Mouse (Mus musculus) forebrain, embryonic 16.5 days (tissue): ENCODE data around the gene Megf11. TPM values are rescaled to one million over a fixed set of nuclear protein-coding genes. Genes with fewer than 3 reads are reported as not detected.
A peak's percentile ranks its signal among the peaks of the same experiment; 100 is the strongest.
"Not testable (repeated sequence)": the region's sequence is repeated elsewhere in the genome, so short reads cannot be mapped to it uniquely, and the experiment has no call there.

Experiments used
- ATAC-seq: fragments of 200-750 bp; cut with Nextera tagmentation; 2 replicates; pipeline ENCODE4 v1.8.0; 2017; ENCODE audit warnings: mild to moderate bottlenecking, moderate library complexity
- H3K27ac ChIP-seq: fragments of 300-500 bp; sonication (generic); 2 replicates; pipeline ENCODE4 v1.5.1; 2014; ENCODE audit warnings: low read length, control low read depth
- H3K27me3 ChIP-seq: fragments of 300-500 bp; sonication (generic); replicated peaks from 2 replicates; pipeline ENCODE4 v1.6.1; 2014; ENCODE audit warnings: low read length; ENCODE audit not compliant: control insufficient read depth, insufficient read depth
- H3K36me3 ChIP-seq: fragments of 300-500 bp; sonication (generic); 2 replicates; pipeline ENCODE4 v1.6.1; 2014; ENCODE audit not compliant: control insufficient read depth, insufficient read depth
- H3K4me1 ChIP-seq: fragments of 300-500 bp; sonication (generic); replicated peaks from 2 replicates; pipeline ENCODE4 v1.6.1; 2014; ENCODE audit warnings: low read length; ENCODE audit not compliant: control insufficient read depth, insufficient read depth
- H3K4me2 ChIP-seq: fragments of 300-500 bp; sonication (generic); 2 replicates; pipeline ENCODE4 v1.6.1; 2014; ENCODE audit warnings: mild to moderate bottlenecking, low read length, control low read depth
- H3K4me3 ChIP-seq: fragments of 300-500 bp; sonication (generic); replicated peaks from 2 replicates; pipeline ENCODE4 v1.5.1; 2014; ENCODE audit warnings: mild to moderate bottlenecking, low read length, control low read depth
- H3K9ac ChIP-seq: fragments of 300-500 bp; sonication (generic); replicated peaks from 2 replicates; pipeline ENCODE4 v1.6.1; 2014; ENCODE audit warnings: low read depth, low read length, control low read depth
- H3K9me3 ChIP-seq: fragments of 300-500 bp; sonication (generic); 2 replicates; pipeline ENCODE4 v1.6.1; 2016; ENCODE audit warnings: low read length; ENCODE audit not compliant: control insufficient read depth
- WGBS: fragments of 180-500 bp; shearing (Covaris S2); extraction: QIAGEN DNeasy Blood & Tissue Kit; methylation state at CpG from one replicate; pipeline ENCODE4 v1.1.7; 2014; 5-methylcytosine and 5-hydroxymethylcytosine counted together
- polyA plus RNA-seq: library from polyadenylated mRNA; unstranded; fragments of >200 nt; fragmentation: Nextera tagmentation; extraction: Ambion mirVana; gene quantifications from 2 replicates; pipeline ENCODE4 v1.2.1, GENCODE M21; 2015

Gene Megf11
- polyA plus RNA-seq, 1 experiment from 2014 or later, result 10.1 TPM

DNA sequence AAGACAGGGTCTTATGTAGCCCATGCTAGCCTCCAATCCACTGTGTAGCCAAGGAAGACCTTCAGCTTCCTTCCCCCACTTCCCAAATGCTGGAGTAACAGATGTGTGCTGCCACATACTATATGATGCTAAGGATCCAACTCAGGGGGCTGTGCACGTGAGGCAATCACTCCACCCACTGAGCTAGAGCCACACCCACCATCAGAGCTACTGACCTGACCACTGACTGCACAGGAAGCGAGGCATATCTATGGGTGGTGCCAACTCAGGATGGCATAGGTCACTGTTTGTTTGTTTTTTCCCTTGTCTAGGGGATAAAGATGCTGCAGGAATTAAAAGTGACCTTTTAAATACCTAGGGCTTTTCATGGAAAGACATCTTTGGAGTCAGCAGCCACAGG, 86.7 kb downstream of the Megf11 start:
- WGBS, result 51% methylated on average over 2 of the region's 2 CpGs
- H3K9me3 ChIP-seq, result no peaks in the 10 kb centered on the region

DNA sequence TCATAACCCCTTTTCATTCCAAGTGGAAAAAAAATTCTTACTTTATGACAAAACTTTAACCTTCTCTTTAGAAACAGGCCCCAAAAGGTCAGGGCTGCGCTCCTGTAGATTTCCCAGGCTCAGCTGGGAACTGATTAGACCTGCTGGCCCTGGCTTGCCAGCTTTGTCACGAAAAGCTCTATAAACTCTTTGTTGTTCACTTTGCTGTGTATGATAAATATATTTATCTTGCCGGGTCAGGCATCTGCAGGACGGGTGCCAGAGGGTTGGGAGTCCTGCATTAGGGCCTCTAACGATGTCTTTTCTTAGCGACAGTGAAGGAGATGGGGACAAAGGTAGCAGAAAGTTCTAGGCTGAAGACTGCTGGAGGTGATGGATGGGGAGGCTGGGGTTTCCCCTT, 87.3 kb downstream of the Megf11 start:
- WGBS, result 40% methylated on average over 6 of the region's 6 CpGs
- no peaks in the 10 kb centered on the region for H3K36me3 ChIP-seq
- no peak overlapping the region for H3K4me2 ChIP-seq
- no peaks in the 10 kb centered on the region for H3K27me3 ChIP-seq
- H3K9me3 ChIP-seq, result no peaks in the 10 kb centered on the region
- H3K4me3 ChIP-seq, result no peak overlapping the region
- no peak for ATAC-seq
- peaks cover 29% of the 10 kb centered on the region for H3K4me1 ChIP-seq
- no peak overlapping the region for H3K9ac ChIP-seq
- H3K27ac ChIP-seq, result no peak overlapping the region

More for the DNA sequence above, 86.7 kb downstream of the Megf11 start:
- no peak overlapping the region for H3K27ac ChIP-seq
- H3K4me3 ChIP-seq, result no peak overlapping the region
- H3K4me1 ChIP-seq, result peaks cover 29% of the 10 kb centered on the region
- H3K4me2 ChIP-seq, result no peak overlapping the region
- no peaks in the 10 kb centered on the region for H3K27me3 ChIP-seq
- ATAC-seq, result no peak
- no peaks in the 10 kb centered on the region for H3K36me3 ChIP-seq
- H3K9ac ChIP-seq, result no peak overlapping the region

DNA sequence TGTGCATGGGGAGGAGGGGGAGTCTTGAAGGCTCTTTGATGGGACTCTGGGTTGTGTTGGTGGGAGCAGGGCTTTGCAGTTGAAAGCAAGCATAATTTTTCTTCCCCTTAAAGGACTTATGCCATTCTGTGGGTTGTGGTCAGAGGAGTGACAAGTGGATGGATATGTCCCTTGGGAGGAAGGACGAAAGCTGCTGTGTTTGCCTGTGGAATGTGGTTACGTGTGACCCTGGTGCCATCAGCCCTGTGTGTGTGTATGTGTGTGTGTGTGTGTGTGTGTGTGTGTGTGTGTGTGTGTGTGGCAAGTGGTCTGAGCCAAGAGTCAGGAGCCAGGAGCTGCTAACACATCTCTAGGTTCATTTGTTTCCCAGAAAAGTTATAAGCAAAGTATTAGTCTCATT, 87.7 kb downstream of the Megf11 start:
- ATAC-seq, result no peak
- H3K4me2 ChIP-seq, result no peak overlapping the region
- WGBS, result 80% methylated on average over 2 of the region's 2 CpGs
- no peaks in the 10 kb centered on the region for H3K27me3 ChIP-seq
- H3K9ac ChIP-seq, result no peak overlapping the region
- H3K4me1 ChIP-seq, result peaks cover 29% of the 10 kb centered on the region
- no peaks in the 10 kb centered on the region for H3K9me3 ChIP-seq
- H3K4me3 ChIP-seq, result no peak overlapping the region
- no peaks in the 10 kb centered on the region for H3K36me3 ChIP-seq
- H3K27ac ChIP-seq, result peak overlapping the region; percentile 51; the same call in 1 of the 2 replicates

- Histone ChIP-seq H3K4me1 (peaks cover 29% of the 10 kb centered on the region), H3K36me3 (no peaks in the 10 kb centered on the region), H3K9me3 (no peaks in the 10 kb centered on the region), H3K27me3 (no peaks in the 10 kb centered on the region), H3K9ac (no peak overlapping the region), H3K4me2 (0 out of 2 replicates have a peak overlapping the region, but pooled peaks have one; percentile 7), H3K4me3 (no peak overlapping the region), H3K27ac (peak overlapping the region; percentile 51; the same call in 1 of the 2 replicates)
- ATAC-seq, result peak; percentile 66
- 31% methylated on average over 4 of the region's 4 CpGs for WGBS
Observed at GRCm38 (mm10) chr9:64473695-64474094, 88.3 kb downstream of the Megf11 start.

DNA sequence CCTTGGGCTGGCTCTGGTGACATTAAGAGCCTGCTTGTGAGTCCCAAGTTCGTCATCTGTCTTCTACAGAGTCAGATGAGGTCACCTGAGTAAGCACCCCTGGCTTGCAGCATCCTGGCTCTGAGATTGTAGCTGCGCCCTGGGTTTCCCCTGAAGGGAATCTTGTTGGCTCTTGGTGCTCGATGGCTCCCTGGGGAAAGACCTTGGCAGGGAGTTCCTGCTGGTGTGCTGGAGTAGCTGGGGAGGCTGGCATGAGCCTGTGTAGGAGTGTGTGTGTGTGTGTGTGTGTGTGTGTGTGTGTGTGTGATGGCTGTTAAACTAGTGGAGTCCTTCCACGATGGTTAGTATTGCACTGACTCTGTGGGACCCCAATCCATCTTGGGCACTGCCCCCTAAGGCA, 88.7 kb downstream of the Megf11 start:
- Histone ChIP-seq H3K9me3 (no peaks in the 10 kb centered on the region), H3K36me3 (no peaks in the 10 kb centered on the region), H3K4me3 (no peak overlapping the region), H3K9ac (no peak overlapping the region), H3K4me1 (peaks cover 29% of the 10 kb centered on the region), H3K4me2 (0 out of 2 replicates have a peak overlapping the region, but pooled peaks have one; percentile 7), H3K27ac (peak overlapping the region; percentile 51; the same call in 1 of the 2 replicates), H3K27me3 (no peaks in the 10 kb centered on the region)
- ATAC-seq, result peak; percentile 60; the same call in 1 of the 2 replicates
- 45% methylated on average over 4 of the region's 4 CpGs for WGBS

DNA sequence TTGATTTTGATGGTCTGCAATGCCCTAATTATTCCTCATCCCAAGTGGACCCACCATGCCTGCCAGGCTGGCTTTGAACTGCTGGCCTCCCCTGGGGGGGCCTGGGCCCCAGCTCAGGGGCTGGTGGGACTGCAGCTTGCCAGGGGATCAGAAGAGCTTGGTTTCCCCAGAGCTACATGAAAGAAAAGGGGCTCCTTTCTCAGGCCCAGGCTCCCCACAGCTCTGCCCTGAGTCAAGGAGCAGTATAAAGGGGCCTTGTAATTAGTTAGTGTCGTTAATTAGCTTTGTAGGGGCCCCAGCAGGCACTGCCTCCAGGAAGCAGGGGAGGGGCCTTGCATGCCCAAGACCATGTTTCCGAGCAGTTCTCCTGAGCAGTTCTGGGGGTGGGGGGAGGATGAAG, 90.5 kb downstream of the Megf11 start:
- Histone ChIP-seq H3K4me2 (no peak overlapping the region), H3K9me3 (no peaks in the 10 kb centered on the region), H3K36me3 (no peaks in the 10 kb centered on the region), H3K4me1 (peaks cover 29% of the 10 kb centered on the region), H3K27ac (no peak overlapping the region), H3K9ac (no peak overlapping the region), H3K27me3 (no peaks in the 10 kb centered on the region), H3K4me3 (no peak overlapping the region)
- WGBS, result 2% methylated on average over 2 of the region's 2 CpGs
- ATAC-seq, result peak; percentile 53

DNA sequence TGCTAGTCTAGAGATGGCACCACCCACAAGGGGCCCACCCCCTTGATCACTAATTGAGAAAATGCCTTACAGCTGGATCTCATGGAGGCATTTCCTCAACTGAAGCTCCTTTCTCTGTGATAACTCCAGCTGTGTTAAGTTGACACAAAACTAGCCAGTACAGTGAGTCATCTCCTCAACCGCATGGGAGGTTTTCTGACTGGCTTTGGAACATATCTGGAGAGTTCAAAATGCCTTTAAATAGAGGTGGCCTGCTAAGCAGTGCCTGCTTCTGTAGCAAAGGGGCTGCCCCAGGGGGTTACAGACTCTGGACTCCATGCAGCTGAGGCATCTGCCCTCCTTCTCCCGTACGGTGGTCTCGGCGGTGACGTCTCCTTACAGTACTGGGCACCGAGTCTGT, 92.0 kb downstream of the Megf11 start:
- 88% methylated on average over 7 of the region's 7 CpGs for WGBS

GRCm38 (mm10) chr9:64482126-64482525, 96.7 kb downstream of the Megf11 start:
- Histone ChIP-seq H3K4me2 (no peak overlapping the region), H3K9ac (no peak overlapping the region), H3K27me3 (no peaks in the 10 kb centered on the region), H3K9me3 (no peaks in the 10 kb centered on the region), H3K4me1 (no peaks in the 10 kb centered on the region), H3K36me3 (no peaks in the 10 kb centered on the region), H3K27ac (no peak overlapping the region), H3K4me3 (no peak overlapping the region)
- no peak for ATAC-seq
- WGBS, result 70% methylated on average over 5 of the region's 5 CpGs

More for the DNA sequence above, 92.0 kb downstream of the Megf11 start:
- ATAC-seq, H3K4me3 ChIP-seq, H3K9me3 ChIP-seq, H3K4me2 ChIP-seq, H3K27ac ChIP-seq, H3K9ac ChIP-seq, H3K36me3 ChIP-seq, H3K27me3 ChIP-seq: not testable (repeated sequence)
- H3K4me1 ChIP-seq, result peaks cover 29% of the 10 kb centered on the region

DNA sequence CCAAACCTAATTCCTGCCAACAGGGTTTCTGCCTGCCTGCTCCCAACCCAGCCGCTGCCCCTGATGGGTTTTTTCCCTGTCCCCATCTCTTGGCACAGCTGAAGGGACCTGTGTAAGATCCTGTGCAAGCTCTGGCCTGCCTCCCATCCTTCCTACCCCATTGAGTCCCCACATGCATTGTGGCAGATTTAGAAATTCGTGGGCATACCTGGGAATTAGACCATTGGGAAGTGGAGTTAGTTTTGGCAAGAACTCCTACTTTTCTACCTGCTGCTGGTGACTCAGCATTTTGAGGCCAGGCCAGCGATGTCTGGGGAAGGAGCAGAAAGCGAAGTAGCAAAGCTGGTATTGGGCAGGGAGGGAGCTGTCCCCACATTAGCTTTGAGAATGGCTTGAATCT, 102.0 kb downstream of the Megf11 start:
- 61% methylated on average over 4 of the region's 4 CpGs for WGBS
- ATAC-seq, result no peak
- no peaks in the 10 kb centered on the region for H3K4me1 ChIP-seq

DNA sequence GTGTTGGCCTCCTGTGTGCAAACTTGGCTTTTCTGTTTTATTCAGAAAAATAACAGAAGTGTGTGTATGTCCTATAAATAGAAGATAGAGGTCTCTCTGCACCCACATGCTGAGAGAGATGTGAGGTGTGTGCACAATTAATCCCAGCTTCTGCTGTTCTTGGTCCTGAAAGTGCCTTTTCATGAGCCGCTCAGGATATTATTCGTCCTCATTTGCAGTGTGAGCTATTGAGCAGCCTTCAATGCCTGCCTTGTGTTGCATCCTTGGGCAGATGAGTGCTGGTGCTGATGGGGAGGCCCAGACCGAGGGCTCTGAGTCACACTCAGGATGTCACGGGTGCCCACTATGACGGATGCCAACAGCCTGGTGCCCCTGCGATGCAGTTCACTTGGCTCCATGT, 109.2 kb downstream of the Megf11 start:
- H3K27ac ChIP-seq, result no peak overlapping the region
- H3K27me3 ChIP-seq, result no peaks in the 10 kb centered on the region
- H3K9me3 ChIP-seq, result no peaks in the 10 kb centered on the region
- H3K9ac ChIP-seq, result no peak overlapping the region
- H3K36me3 ChIP-seq, result no peaks in the 10 kb centered on the region
- no peak for ATAC-seq
- 56% methylated on average over 6 of the region's 6 CpGs for WGBS
- H3K4me2 ChIP-seq, result no peak overlapping the region
- H3K4me3 ChIP-seq, result no peak overlapping the region
- peaks cover 19% of the 10 kb centered on the region for H3K4me1 ChIP-seq

More for the DNA sequence above, 102.0 kb downstream of the Megf11 start:
- Histone ChIP-seq H3K27ac (no peak overlapping the region), H3K27me3 (no peaks in the 10 kb centered on the region), H3K9me3 (no peaks in the 10 kb centered on the region), H3K36me3 (no peaks in the 10 kb centered on the region), H3K4me3 (no peak overlapping the region), H3K9ac (no peak overlapping the region), H3K4me2 (no peak overlapping the region)
